13 mouse cellular contexts compared by ENCODE assay signal in genomic region chr12:40511643-40512369, GRCm38 (mm10).
DNase-seq lines count a peak whose midpoint lies in the region; ATAC-seq and TF ChIP-seq lines count a peak whose summit lies in the region.
"Had no signal": no experiment of that assay in that cellular context is flagged by ENCODE, and none has a peak within 500 bp of the region (broad histone marks: within the 10 kb centered on the region; RNA-seq: fewer than 3 reads in every experiment).

No protein-coding gene starts in this region.

- 0 out of 2 replicates have a peak overlapping the region, but pooled peaks have one; percentile 22 for H3K9ac ChIP-seq in hindbrain, embryonic 14.5 days
- 0 out of 2 replicates have a peak overlapping the region, but pooled peaks have one; percentile 24 for H3K9ac ChIP-seq in midbrain, postnatal 0 days (replicated peaks; ENCODE audit: low read length, poor library complexity, severe bottlenecking)
- H3K9ac ChIP-seq: liver, embryonic 15.5 days had no signal

- peak; percentile 50 for ATAC-seq in hindbrain, embryonic 14.5 days (ENCODE audit: low FRiP score)
- ATAC-seq in midbrain, postnatal 0 days (ENCODE audit: low FRiP score), result peak; percentile 72

- no peak overlapping the region for H3K4me3 ChIP-seq in cerebellum, adult 2 months (replicated peaks; ENCODE audit: insufficient read depth, low read depth, low read length)
- H3K4me3 ChIP-seq in layer of hippocampus, adult 2 months, result no peak overlapping the region
- no peak overlapping the region for H3K4me3 ChIP-seq in hindbrain, embryonic 14.5 days (replicated peaks; ENCODE audit: low read length)
- H3K4me3 ChIP-seq in midbrain, postnatal 0 days (ENCODE audit: low read depth, low read length), result no peak overlapping the region
- H3K4me3 ChIP-seq: liver, embryonic 15.5 days had no signal

- H3K4me2 ChIP-seq in hindbrain, embryonic 14.5 days (replicated peaks), result no peak overlapping the region
- H3K4me2 ChIP-seq in midbrain, postnatal 0 days (ENCODE audit: low read depth, low read length, poor library complexity, severe bottlenecking), result no peak overlapping the region
- H3K4me2 ChIP-seq: liver, embryonic 15.5 days had no signal

- TF ChIP-seq POLR2A in cerebellum, adult 2 months (IDR thresholded peaks at IDR 0.05; ENCODE audit: borderline replicate concordance, insufficient read depth, low read length), result no peak

- H3K4me1 ChIP-seq in cerebellum, adult 2 months (ENCODE audit: control insufficient read depth, insufficient read depth, low read length), result peaks cover 31% of the 10 kb centered on the region
- H3K4me1 ChIP-seq in hindbrain, embryonic 14.5 days (replicated peaks; ENCODE audit: control insufficient read depth, insufficient read depth, low read length), result peaks cover 33% of the 10 kb centered on the region
- H3K4me1 ChIP-seq in midbrain, postnatal 0 days (ENCODE audit: insufficient read depth, low read length), result peaks cover 13% of the 10 kb centered on the region; the same call in 1 of the 2 replicates
- H3K4me1 ChIP-seq: liver, embryonic 15.5 days had no signal

- no peaks in the 10 kb centered on the region for H3K27me3 ChIP-seq in cerebellum, adult 2 months (ENCODE audit: control insufficient read depth, insufficient read depth, low read length)
- H3K27me3 ChIP-seq in hindbrain, embryonic 14.5 days (ENCODE audit: control insufficient read depth, insufficient read depth, low read length), result no peaks in the 10 kb centered on the region
- H3K27me3 ChIP-seq in midbrain, postnatal 0 days (ENCODE audit: insufficient read depth, low read length), result no peaks in the 10 kb centered on the region
- H3K27me3 ChIP-seq: liver, embryonic 15.5 days had no signal

- 19% methylated on average over 8 of the region's 8 CpGs for WGBS in cerebellum, adult 2 months
- WGBS in hindbrain, embryonic 14.5 days, result 35% methylated on average over 8 of the region's 8 CpGs
- WGBS in midbrain, postnatal 0 days, result 23% methylated on average over 8 of the region's 8 CpGs

- H3K9me3 ChIP-seq in hindbrain, embryonic 14.5 days (ENCODE audit: control insufficient read depth, low read length), result no peaks in the 10 kb centered on the region
- H3K9me3 ChIP-seq in midbrain, postnatal 0 days (ENCODE audit: low read length), result no peaks in the 10 kb centered on the region
- H3K9me3 ChIP-seq: liver, embryonic 15.5 days had no signal

- no peak for TF ChIP-seq CTCF in cerebellum, adult 2 months (IDR thresholded peaks at IDR 0.05; ENCODE audit: borderline replicate concordance, insufficient read depth, low read depth, low read length)
- no peak for TF ChIP-seq CTCF in layer of hippocampus, adult 2 months (conservative IDR thresholded peaks at IDR 0.05)
- TF ChIP-seq CTCF in midbrain, postnatal 0 days (IDR thresholded peaks at IDR 0.05), result no peak

- H3K27ac ChIP-seq in cerebellum, adult 2 months (ENCODE audit: insufficient read depth, low read length), result peak overlapping the region; percentile 29; the same call in 1 of the 2 replicates
- peak overlapping the region; percentile 71 for H3K27ac ChIP-seq in layer of hippocampus, adult 2 months
- H3K27ac ChIP-seq in hindbrain, embryonic 14.5 days, result peak overlapping the region; percentile 74
- peak overlapping the region; percentile 62; the same call in 1 of the 2 replicates for H3K27ac ChIP-seq in midbrain, postnatal 0 days (ENCODE audit: low read depth, low read length)
- H3K27ac ChIP-seq: liver, embryonic 15.5 days had no signal

- no peaks in the 10 kb centered on the region for H3K36me3 ChIP-seq in hindbrain, embryonic 14.5 days (replicated peaks; ENCODE audit: control insufficient read depth, insufficient read depth)
- no peaks in the 10 kb centered on the region for H3K36me3 ChIP-seq in midbrain, postnatal 0 days (ENCODE audit: insufficient read depth, low read length)
- H3K36me3 ChIP-seq: liver, embryonic 15.5 days had no signal

- DNase-seq in cerebellum, adult 2 months, result peak; percentile 35 to 53
- DNase-seq in cerebellum, adult 11 months, result no peak
- no peak for DNase-seq in layer of hippocampus, adult 2 months (ENCODE audit: low spot score in 2 of 2)
- no peak for DNase-seq in layer of hippocampus, adult 9-10 months (ENCODE audit: low spot score)
- no peak for DNase-seq in hindbrain, embryonic 14.5 days (ENCODE audit: low spot score)
- DNase-seq in midbrain, postnatal 0 days (ENCODE audit: low spot score), result no peak
- DNase-seq in thymus, postnatal 36 days, result no peak
- DNase-seq in right cerebral cortex, postnatal 25 days, result no peak
- DNase-seq: adrenal gland, postnatal 14 days; kidney, adult 18-20 months; left cerebral cortex, postnatal 4 days; thymus, adult 18-20 months had no signal

Comparison
In these comparisons a context has a peak if more than half of its experiments do, and no peak if none do; other contexts are left out.
1. DNase-seq: peak in cerebellum, adult 2 months (2 of 2); none in cerebellum, adult 11 months (single experiment), layer of hippocampus, adult 2 months (0 of 2), layer of hippocampus, adult 9-10 months (single experiment), hindbrain, embryonic 14.5 days (single experiment), midbrain, postnatal 0 days (single experiment), thymus, postnatal 36 days (0 of 2) and right cerebral cortex, postnatal 25 days (single experiment).
2. Peak in every context shown above with its lines, with median percentiles within 50 percentile points of each other: H3K27ac ChIP-seq.